Mouse (Mus musculus) right cerebral cortex, postnatal 14 days (tissue): ENCODE data around the gene Kif13a.

Experiments used
- DNase-seq: peaks from one replicate; pipeline ENCODE4 v3.0.0; 2022

Kif13a gene

DNA sequence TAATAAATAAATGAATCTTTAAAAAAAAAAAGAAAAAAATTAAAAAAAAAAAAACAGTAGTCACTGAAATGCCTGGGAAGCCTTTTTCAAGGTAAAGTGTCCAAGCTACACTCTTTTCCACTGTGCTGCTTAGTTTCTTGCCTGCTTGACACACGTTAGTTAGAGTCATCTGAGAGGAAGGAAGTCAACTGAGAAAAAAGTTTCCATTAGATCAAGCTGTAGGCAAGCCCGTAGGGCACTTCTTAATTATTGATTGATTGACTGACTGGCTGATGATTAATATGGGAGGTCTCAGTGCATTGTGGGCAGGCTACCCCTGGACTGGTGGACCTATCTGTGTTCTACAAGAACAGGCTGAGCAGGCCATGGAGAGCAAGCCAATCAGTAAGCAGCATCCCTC is 9.9 kb downstream of the Kif13a start:
- DNase-seq = no peak

DNA sequence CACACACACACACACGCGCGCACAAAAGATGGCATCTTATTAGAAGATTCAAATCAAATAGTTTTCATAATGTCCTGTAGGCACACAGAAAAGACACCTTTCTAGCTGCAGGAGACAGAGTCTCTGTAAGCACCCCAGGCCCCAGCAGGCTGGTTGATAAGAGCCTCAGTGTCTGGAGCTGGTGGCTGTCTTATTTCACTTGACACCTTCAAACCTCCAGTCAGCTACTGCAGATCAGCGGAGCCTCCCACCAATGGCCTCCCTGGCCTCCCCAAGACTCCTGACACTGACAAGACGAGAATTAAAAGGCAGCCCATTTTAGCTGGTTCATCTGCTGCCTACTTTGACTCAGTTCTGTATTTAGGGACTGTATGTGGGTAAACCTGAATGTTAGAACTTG is 11.2 kb downstream of the Kif13a start:
- no peak for DNase-seq

- DNase-seq = no peak
Measured at GRCm38 (mm10) chr13:46911960-46912359, 17.7 kb downstream of the Kif13a start.

DNA sequence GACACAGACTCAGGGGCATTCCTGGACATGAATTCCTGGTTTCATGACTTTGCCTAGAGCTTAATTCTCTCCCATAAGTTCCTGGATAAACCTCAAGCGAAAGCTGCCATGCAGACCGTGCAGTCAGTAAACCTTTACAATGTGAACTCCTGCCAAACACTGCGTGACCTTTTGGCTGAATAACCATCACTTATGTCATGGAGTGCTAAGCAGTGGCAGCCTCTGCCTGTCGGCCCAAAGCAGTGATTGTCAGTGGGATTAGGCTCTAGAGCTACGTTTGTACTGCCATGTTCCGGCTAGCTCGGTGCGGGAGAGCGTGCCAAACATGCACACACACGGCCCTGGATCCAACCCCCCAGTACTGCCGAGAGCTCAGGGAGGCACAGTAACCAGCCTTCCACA is 18.6 kb downstream of the Kif13a start:
- DNase-seq = no peak

- no peak for DNase-seq
Measured at GRCm38 (mm10) chr13:46909946-46910345, 19.7 kb downstream of the Kif13a start.

GRCm38 (mm10) chr13:46909005-46909565 is 20.6 kb downstream of the Kif13a start:
- DNase-seq = no peak

- DNase-seq = no peak
Measured at GRCm38 (mm10) chr13:46908387-46908786, 21.3 kb downstream of the Kif13a start.

DNA sequence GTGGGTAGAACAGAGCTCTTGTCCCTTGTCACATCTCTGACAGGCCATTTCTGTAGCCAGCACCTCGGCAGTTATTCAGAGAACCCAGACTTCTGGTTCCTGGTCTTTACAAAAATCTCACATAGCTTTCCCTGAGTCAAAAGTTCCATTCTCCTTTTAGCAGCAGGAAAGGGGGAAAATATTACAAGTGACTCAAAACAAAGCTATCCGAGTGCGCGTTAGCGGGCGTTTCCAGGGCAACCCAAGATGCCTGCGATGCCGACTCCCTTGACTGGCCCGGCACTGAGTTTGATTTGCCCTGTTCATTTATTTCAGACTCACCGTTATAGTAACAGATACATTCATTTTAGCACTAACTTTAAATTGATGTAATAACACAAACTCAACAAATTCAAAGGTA is 21.8 kb downstream of the Kif13a start:
- DNase-seq = no peak

DNA sequence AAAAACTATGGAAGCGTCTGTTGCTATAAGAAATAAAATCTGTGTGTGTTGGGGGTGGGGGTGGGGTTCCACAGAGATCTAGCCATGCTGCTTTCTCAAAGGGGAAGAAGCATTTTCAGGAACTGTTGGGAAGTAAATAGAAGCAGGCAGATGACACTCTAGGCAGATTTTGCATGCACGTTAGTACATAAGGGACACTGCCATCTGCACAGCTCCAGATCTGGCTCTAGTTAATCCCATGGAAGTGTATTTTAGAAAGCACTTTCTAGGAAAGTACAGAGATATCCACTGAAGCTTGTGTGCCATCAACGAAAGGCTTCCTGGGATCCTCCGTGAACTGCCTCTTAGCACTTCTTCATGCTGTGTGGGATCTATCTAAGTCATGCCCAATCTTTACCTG is 22.6 kb downstream of the Kif13a start:
- no peak for DNase-seq

GRCm38 (mm10) chr13:46905971-46906370 is 23.7 kb downstream of the Kif13a start:
- no peak for DNase-seq

DNA sequence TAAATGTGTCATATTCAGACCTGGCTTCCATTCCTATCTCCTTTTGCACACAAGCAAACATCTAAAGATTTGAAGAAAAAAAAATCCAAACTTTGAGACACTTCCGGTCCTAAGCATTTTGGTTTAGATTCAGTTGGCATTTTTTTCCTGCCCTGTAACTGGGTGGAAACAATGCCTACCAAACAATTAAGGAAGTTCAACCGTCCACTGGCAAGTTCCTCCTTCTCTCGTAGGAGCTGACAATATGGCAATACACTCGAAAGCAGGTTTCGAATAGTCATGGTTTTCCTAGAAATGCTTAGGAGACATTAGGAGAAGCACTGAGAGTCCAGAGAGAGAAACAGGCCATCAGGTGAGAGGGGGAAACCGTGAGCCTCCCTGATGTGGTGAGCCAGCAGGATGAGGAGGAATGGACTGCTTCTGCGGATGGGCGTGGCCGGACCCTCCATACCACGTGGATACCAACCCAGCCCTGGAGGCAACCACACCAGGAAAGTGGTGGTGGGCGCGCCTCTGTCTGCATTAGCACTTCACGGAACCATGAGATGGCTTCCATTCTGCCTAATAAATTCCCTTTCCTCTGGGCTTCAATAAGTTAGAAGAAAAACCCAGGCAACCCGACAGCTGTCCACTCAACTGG is 24.6 kb downstream of the Kif13a start:
- DNase-seq = no peak

DNA sequence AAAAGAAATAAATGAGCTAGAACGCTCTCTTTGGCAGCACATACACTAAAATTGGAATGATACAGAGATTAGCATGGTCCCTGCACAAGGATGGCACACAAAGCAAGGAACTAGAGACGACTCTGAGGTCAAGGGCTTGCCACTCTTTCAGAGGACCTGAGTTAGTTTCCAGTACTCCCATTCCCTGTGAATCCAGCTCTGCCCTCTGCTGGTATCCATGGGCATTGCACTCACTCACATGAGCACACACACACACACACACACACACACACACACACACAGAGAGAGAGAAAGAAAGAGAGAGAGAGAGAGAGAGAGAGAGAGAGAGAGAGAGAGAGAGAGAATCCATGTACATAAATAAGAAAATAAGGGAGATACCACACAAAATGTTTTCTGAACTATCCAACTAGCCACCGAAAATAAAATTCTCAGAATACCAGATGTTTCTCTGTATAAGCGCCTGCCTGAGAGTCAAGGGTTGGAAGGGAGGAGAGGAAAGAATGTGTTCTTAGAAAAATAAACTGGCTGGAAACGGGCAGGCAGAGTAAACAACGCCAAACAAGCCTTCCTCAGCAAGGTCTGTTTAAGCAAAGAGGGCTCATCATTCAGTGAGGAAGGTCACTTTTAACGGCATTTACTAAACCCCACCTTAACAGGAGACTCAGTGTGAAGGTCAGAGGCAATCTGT is 27.0 kb downstream of the Kif13a start:
- DNase-seq = no peak

DNA sequence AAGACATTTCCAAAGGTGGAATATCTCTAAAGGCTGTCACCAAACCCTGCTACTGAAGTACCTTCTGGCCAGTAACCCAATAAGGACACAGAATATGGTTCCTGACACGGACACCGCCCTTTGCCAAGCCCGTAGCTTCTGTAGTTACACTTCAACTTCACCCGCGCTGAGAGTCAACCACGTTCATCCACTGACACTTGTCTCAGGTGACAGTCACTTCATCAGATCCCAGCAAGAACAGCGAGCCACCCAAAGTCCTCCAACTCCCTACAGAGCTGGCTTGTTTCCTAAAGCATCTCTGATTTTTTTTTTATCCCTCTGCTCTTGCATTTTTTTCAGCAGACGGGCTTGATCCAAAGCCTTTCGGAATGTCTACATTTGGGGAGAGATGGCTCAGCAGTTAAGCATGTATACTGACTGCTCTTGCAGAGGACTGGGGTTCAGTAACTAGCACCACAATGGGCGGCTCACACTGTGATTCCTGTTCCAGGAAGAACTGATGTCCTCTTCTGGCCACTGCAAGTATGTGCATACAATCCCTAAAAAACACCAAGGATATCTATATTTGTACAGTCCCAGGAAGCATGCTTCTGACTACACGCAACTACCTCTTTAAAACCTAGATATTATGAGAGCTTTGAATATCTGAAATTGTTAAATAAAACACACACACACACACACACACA is 28.7 kb downstream of the Kif13a start:
- DNase-seq = no peak

GRCm38 (mm10) chr13:46898837-46899236 is 30.8 kb downstream of the Kif13a start:
- no peak for DNase-seq

DNA sequence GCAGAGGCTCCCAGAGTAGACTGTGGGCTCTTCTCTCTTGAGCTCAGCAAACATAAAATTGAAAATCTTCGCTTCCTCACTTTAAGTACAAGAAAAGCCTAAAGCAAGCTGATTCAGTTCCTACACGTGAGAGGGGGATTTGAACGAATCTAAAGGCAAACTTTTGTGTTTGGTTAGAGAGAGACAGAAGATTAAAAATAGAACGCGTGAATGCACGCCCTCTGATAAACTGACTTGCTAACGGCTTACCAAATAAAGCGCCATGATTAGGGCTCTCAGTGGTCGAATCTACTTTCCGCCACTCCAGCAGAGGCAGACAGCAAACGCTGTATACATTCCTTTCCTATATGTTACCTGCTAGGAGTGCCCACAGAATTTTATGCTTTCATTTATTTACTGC is 31.3 kb downstream of the Kif13a start:
- DNase-seq = no peak

GRCm38 (mm10) chr13:46892380-46892779 is 37.3 kb downstream of the Kif13a start:
- no peak for DNase-seq

DNA sequence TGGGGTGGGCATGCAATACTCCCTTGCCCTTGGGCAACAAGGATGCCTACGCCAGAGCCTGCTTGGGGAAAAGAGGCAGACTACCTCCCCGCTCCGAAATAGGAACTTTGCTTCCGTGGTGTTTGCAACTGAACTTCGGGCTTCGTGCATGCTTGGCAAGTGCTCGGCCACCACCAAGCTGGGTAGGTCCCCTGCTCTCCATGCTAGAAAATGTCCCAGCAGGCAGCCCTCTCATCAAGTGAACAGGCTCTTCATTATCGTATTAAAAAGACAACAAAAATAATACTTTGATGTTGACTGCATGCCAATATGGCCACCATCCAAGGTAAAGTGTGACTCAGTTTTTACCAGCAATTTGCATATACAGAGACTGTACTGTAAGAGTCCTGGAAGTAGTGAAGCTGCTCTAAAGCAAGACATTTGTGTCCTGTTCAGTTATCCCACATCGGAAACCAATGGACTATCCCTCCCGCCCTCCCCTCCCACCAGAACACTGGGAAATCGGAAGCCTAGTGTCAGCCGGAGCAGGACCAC is 41.5 kb downstream of the Kif13a start:
- no peak for DNase-seq

- no peak for DNase-seq
Measured at GRCm38 (mm10) chr13:46886497-46887261, 43.0 kb downstream of the Kif13a start.

- DNase-seq = no peak
Measured at GRCm38 (mm10) chr13:46885759-46886060, 44.0 kb downstream of the Kif13a start.

DNA sequence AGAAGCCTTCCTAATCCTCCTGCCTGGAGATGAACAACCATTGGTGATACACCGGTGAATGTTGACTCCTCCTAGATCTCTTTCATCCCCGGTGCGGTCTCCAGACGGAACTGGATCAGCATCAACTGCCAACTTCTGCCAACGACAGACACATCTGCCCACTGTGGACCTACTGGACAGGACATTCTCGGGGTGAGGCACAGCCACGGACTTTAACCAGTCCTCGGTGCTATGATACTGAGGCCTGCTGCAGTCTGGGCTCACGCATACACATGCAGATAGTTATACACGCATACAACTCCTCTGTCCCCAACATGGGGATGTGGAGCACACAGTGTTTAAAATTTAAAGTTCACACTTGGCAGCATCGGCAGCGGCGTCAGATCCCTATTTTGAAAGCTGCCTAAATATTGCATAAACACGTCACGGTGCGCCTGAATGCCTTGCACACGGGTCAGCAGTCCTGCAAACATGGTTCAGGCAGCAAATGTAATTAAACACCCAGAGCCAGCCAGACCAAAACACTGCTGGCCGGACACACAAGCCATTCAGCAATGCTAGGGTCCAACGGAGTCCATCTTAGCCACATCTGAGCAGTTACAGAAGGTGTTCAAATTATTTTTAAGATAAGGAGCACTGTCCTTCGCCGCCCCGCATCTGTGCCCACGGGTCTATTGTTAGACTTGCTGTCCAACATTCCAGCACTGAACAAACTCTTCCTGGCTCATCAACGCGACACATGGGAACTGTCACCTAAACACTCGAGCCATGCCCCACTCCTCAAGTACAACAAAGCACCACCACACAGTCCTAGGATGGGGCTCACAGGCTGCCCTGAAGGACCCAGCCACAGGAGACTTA is 44.5 kb downstream of the Kif13a start:
- no peak for DNase-seq

DNA sequence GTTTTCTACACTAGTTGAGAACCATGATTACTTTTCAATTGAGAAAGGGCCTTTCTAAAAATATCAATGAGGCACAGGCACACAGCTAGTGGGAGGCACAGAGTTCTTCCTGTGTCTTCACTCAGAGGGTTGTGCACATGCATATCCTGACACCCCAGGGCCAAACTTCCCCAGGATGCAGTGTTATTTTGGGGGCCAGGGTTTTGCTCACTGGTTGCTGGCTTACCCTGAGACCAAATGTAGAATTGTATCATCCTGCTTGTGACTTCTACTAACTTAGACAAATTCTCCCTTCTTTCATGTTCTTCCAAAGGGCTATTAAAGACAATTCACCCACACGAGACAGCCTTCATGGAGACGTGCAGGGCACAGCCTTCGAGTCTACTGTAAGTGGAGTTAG is 45.7 kb downstream of the Kif13a start:
- no peak for DNase-seq

DNA sequence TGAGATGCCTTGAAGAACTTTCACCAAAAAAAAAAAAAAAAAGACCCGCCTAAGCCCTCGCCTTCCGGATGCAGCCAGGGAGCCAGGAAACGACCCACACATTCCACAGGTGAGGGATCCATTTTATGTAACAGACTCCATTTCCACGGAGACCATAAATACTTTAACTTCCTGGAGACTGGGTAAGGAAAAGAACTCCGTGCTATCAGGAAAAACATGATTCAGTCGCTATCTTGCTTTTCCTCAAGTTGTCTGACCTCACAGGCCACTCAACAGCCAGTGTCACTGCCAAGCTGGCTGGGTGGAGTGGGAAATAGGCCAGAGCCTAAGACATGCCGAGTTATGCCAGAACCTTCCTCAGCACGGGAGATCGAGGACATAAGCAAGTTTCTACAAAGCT is 46.3 kb downstream of the Kif13a start:
- DNase-seq = no peak
